Mouse (Mus musculus) kidney, postnatal 0 days (tissue): ENCODE data around the gene Gm26602. TPM values are rescaled to one million over a fixed set of nuclear protein-coding genes. Genes with fewer than 3 reads are reported as not detected.
"Not testable (repeated sequence)": the region's sequence is repeated elsewhere in the genome, so short reads cannot be mapped to it uniquely, and the experiment has no call there.

Experiments used
- ATAC-seq: fragments of 200-750 bp; cut with Nextera tagmentation; replicated peaks from 2 replicates; pipeline ENCODE4 v1.8.0; 2017; ENCODE audit warnings: low read depth, moderate number of reproducible peaks, moderate TSS enrichment, moderate library complexity; ENCODE audit not compliant: low FRiP score
- DNase-seq: peaks from one replicate; pipeline ENCODE4 v3.0.0-alpha.2; 2016; ENCODE audit warnings: low spot score
- H3K27ac ChIP-seq: fragments of 300-500 bp; sonication (generic); 2 replicates; pipeline ENCODE4 v1.5.1; 2014; ENCODE audit warnings: mild to moderate bottlenecking
- H3K27me3 ChIP-seq: fragments of 300-500 bp; sonication (generic); 2 replicates; pipeline ENCODE4 v1.6.1; 2014; ENCODE audit warnings: low read length, mixed read lengths; ENCODE audit not compliant: insufficient read depth
- H3K36me3 ChIP-seq: fragments of 300-500 bp; sonication (generic); 2 replicates; pipeline ENCODE4 v1.6.1; 2014; ENCODE audit warnings: low read length, mixed read lengths; ENCODE audit not compliant: insufficient read depth
- H3K4me1 ChIP-seq: fragments of 300-500 bp; sonication (generic); replicated peaks from 2 replicates; pipeline ENCODE4 v1.6.1; 2014; ENCODE audit warnings: antibody characterized with exemption, low read length, mixed read lengths; ENCODE audit not compliant: insufficient read depth
- H3K4me2 ChIP-seq: fragments of 300-500 bp; sonication (generic); 2 replicates; pipeline ENCODE4 v1.6.1; 2014; ENCODE audit warnings: mild to moderate bottlenecking, low read length, moderate library complexity, mixed read lengths
- H3K4me3 ChIP-seq: fragments of 300-500 bp; sonication (generic); replicated peaks from 2 replicates; pipeline ENCODE4 v1.5.1; 2014; ENCODE audit warnings: low read depth, low read length
- H3K9ac ChIP-seq: fragments of 300-500 bp; sonication (generic); 2 replicates; pipeline ENCODE4 v1.6.1; 2014; ENCODE audit warnings: low read depth, low read length
- H3K9me3 ChIP-seq: fragments of 300-500 bp; sonication (generic); replicated peaks from 2 replicates; pipeline ENCODE4 v1.6.1; 2016; ENCODE audit warnings: low read length, inconsistent platforms, mixed read lengths
- CTCF ChIP-seq: IDR thresholded peaks from 2 replicates; pipeline ENCODE4 v1.5.1; 2016; ENCODE audit warnings: antibody characterized with exemption, low read depth, mild to moderate bottlenecking, moderate library complexity
- WGBS: fragments of 180-500 bp; shearing (Covaris S2); extraction: QIAGEN DNeasy Blood & Tissue Kit; methylation state at CpG from one replicate; pipeline ENCODE4 v1.1.7; 2014; 5-methylcytosine and 5-hydroxymethylcytosine counted together
- polyA plus RNA-seq: library from polyadenylated mRNA; unstranded; fragments of >200 nt; fragmentation: Nextera tagmentation; extraction: Ambion mirVana; gene quantifications from 2 replicates; pipeline ENCODE4 v1.2.1, GENCODE M21; 2015

Gm26602 gene
- polyA plus RNA-seq, 1 experiment from 2014 or later: 21.6 TPM

DNA sequence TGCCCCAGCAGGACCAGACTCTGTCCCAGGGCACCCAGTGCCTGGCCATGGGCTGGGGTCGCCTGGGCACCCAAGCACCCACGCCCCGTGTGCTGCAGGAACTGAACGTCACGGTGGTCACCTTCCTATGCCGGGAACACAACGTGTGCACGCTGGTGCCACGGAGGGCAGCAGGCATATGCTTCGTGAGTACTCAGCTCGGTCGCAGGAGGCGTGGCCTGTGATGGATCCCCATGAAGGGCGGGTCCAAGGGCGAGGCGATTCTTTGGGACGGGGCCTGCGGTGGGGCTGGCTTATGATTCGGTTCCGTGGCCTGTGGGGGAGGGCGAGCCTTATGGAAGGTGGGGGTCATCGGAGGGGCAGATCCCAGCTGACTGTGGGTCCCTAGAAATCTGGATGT is 28.7 kb upstream of the Gm26602 start:
- Histone ChIP-seq H3K36me3 (no peaks in the 10 kb centered on the region), H3K9ac (no peak overlapping the region), H3K9me3 (no peaks in the 10 kb centered on the region), H3K4me3 (no peak overlapping the region), H3K27ac (no peak overlapping the region), H3K4me2 (peak overlapping the region; percentile 44), H3K4me1 (peaks cover 31% of the 10 kb centered on the region), H3K27me3 (no peaks in the 10 kb centered on the region)
- 9% methylated on average over 22 of the region's 22 CpGs for WGBS
- DNase-seq (no peak), ATAC-seq (0 out of 2 replicates have a peak, but pooled peaks have one; percentile 18)
- TF ChIP-seq CTCF: no peak

DNA sequence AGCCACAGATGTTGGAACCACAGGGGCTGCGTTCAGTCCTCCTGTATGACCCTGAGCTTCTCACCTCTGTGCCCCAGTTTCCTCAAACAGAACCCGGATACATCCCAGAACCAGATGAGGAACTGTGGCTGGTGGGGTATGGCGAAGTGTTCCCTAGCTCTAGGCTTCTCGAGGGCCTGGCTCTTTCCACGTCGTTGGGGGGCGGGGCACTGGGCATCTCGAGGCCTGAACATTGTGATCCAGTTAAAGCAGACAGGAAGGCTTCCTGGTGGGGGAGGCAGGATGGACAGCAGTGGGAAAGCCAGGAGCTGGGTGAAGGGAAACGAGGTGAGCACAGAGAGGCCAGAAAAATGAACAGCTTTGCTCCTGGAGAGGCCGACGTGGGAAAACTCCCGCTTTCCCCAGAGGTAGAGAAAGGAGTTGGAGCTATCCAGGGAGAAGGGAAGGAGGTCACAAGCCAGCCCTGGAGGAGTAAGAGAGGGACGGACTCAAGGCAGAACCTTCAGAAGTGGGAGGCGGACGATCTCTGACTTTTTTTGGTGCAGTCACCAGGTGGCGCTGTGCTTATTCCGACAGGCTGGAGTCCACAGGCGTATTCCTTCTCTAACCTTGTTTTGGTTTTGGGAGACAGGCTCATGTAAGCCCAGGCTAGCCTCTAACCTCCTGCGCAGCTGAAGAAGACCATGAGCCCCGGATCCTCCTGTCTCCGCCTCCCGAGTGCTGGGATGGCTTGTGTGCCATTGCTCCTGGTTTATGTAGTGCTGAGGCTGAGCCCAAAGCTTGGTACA is 27.2 kb upstream of the Gm26602 start:
- Histone ChIP-seq H3K4me1 (peaks cover 22% of the 10 kb centered on the region), H3K9me3 (no peaks in the 10 kb centered on the region), H3K36me3 (no peaks in the 10 kb centered on the region), H3K4me2 (peak overlapping the region; percentile 24; the same call in 1 of the 2 replicates), H3K9ac (no peak overlapping the region), H3K27me3 (no peaks in the 10 kb centered on the region), H3K27ac (no peak overlapping the region), H3K4me3 (no peak overlapping the region)
- WGBS: 15% methylated on average over 22 of the region's 22 CpGs
- TF ChIP-seq CTCF: peak; percentile 82
- ATAC-seq (no peak), DNase-seq (peak; percentile 91)

DNA sequence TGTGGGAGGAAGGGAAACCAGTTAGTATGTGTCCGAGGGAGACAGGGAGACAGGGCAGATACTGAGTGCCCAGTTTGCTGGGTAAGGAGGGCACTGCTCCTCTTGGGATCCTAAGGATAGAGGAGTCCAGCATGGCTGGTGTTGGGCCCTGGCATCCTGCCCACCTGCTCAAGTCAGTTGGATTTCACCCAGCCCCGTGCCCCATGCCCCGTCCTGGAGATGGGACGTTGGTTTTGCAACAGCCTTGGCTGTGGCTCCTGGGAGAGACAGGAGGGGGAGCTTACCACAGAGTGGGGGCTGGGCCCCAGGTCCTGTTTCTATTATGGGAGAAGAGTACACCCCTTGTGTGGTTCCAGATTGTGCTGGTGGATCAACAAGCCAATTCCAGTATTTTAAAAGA is 26.2 kb upstream of the Gm26602 start:
- TF ChIP-seq CTCF: no peak
- 50% methylated on average over 4 of the region's 4 CpGs for WGBS
- DNase-seq: no peak
- Histone ChIP-seq H3K27me3 (no peaks in the 10 kb centered on the region), H3K4me1 (peaks cover 19% of the 10 kb centered on the region), H3K36me3 (no peaks in the 10 kb centered on the region), H3K27ac (no peak overlapping the region), H3K4me3 (no peak overlapping the region), H3K4me2 (no peak overlapping the region), H3K9ac (no peak overlapping the region), H3K9me3 (no peaks in the 10 kb centered on the region)
- ATAC-seq: no peak

DNA sequence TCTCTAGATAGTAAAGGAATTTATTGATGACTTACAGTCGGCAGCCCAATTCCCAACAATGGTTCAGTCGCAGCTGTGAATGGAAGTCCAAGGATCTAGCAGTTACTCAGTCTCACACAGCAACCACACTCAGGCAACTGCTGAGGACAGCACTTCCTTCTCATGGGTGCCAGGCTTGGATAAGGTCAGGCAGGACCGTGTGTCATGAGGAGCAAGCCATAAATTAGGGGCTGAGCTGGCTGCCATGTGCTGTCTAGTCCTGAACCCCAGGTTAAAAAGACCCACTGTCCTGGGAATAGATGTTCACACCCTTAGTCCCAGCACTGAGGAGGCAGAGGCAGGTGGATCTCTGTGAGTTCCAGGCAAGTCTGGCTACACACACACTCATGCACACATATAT is 25.7 kb upstream of the Gm26602 start:
- not testable (repeated sequence) for H3K9ac ChIP-seq, H3K27me3 ChIP-seq, H3K4me2 ChIP-seq, DNase-seq, H3K27ac ChIP-seq, H3K4me3 ChIP-seq, H3K9me3 ChIP-seq, ATAC-seq, H3K36me3 ChIP-seq
- H3K4me1 ChIP-seq: peaks cover 14% of the 10 kb centered on the region
- 54% methylated on average over 2 of the region's 3 CpGs for WGBS

DNA sequence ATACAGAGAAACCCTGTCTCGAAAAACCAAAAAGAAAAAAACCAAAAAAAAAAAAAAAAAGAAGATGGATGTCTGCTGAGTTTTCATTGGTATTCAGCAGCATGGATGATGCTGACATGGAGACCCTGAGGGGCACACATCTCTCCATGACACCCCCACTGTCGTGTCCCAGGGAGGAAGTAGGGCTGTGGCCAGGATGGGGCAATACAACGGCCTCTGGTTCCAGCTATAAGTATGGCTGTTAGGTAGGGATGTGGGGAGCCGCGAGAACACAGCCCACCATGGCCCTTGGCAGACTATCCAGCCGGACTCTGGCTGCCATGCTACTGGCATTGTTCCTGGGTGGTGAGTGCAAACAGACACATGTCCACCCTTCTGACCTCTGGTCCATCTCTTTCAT is 24.6 kb upstream of the Gm26602 start, which contains the start of gene Elane:
Gene Elane (plus strand): TSS at position 194 of the 400 bp plus-strand sequence.
- no peak for TF ChIP-seq CTCF
- Histone ChIP-seq H3K27ac (no peak within 1 kb of the TSS), H3K9ac (no peak within 1 kb of the TSS), H3K4me1 (peaks cover 12% of the 10 kb centered on the region), H3K4me2 (no peak within 1 kb of the TSS), H3K27me3 (no peaks in the 10 kb centered on the region), H3K4me3 (no peak within 1 kb of the TSS), H3K36me3 (no peaks in the 10 kb centered on the region), H3K9me3 (no peaks in the 10 kb centered on the region)
- ATAC-seq (no peak), DNase-seq (no peak)
- WGBS: 74% methylated on average over 6 of the region's 6 CpGs

DNA sequence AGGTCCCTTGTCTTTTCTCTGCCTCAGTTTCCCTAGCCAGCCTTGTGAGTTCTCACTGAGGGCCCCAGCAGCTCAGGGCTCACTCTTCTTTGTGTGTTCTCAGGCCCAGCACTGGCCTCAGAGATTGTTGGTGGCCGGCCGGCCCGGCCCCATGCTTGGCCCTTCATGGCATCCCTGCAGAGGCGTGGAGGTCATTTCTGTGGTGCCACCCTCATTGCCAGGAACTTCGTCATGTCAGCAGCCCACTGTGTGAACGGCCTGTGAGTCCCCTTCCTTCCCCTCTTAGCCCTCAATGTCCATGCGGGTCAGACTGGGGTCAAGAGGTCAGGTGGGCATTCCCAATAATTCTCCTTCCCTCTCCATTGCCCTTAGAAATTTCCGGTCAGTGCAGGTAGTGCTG is 24.0 kb upstream of the Gm26602 start:
- Histone ChIP-seq H3K4me1 (peaks cover 12% of the 10 kb centered on the region), H3K9ac (no peak overlapping the region), H3K27me3 (no peaks in the 10 kb centered on the region), H3K36me3 (no peaks in the 10 kb centered on the region), H3K9me3 (no peaks in the 10 kb centered on the region), H3K4me3 (no peak overlapping the region), H3K27ac (no peak overlapping the region), H3K4me2 (no peak overlapping the region)
- 80% methylated on average over 8 of the region's 8 CpGs for WGBS
- no peak for DNase-seq
- no peak for TF ChIP-seq CTCF
- no peak for ATAC-seq

DNA sequence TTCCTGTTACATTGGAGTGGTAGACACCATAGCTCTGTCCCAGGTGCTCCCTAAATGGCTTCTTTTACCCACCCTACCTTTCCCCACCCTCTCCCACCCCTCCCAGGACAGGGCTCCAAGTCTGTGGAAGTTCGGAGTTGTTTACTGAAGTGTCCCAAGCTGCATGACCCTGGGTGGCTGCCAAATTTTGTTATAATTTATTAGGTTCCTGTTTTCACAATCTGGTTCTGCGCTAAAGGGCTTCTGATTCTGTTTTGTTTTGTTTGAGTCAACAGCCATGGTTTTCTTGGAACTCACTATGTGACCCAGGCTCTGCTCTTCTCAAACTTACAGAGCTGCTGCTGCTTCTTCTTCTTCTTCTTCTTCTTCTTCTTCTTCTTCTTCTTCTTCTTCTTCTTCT is 21.3 kb upstream of the Gm26602 start:
- WGBS: 40% methylated on average over 2 of the region's 2 CpGs
- ATAC-seq: no peak

More for the DNA sequence above, 21.3 kb upstream of the Gm26602 start:
- H3K9me3 ChIP-seq: no peaks in the 10 kb centered on the region
- TF ChIP-seq CTCF: no peak
- no peak overlapping the region for H3K9ac ChIP-seq
- 0 out of 2 replicates have a peak, but pooled peaks cover 5% of the 10 kb centered on the region for H3K36me3 ChIP-seq
- DNase-seq: peak; percentile 73
- no peaks in the 10 kb centered on the region for H3K4me1 ChIP-seq
- H3K4me3 ChIP-seq: no peak overlapping the region
- H3K4me2 ChIP-seq: no peak overlapping the region
- no peak overlapping the region for H3K27ac ChIP-seq
- no peaks in the 10 kb centered on the region for H3K27me3 ChIP-seq
